Mouse (Mus musculus) heart, embryonic 12.5 days (tissue): ENCODE measurements around the gene Hist1h3d. TPM values are rescaled to one million over a fixed set of nuclear protein-coding genes. Genes with fewer than 3 reads are reported as not detected.
A peak's percentile ranks its signal among the peaks of the same experiment; 100 is the strongest.
"Not testable (repeated sequence)": the region's sequence is repeated elsewhere in the genome, so short reads cannot be mapped to it uniquely, and the experiment has no call there.

Source experiments
- ATAC-seq: fragments of 200-750 bp; cut with Nextera tagmentation; 2 replicates; pipeline ENCODE4 v1.8.0; 2017; ENCODE audit warnings: moderate TSS enrichment, moderate library complexity; ENCODE audit not compliant: insufficient number of reproducible peaks, low FRiP score
- H3K27ac ChIP-seq: fragments of 300-500 bp; sonication (generic); 2 replicates; pipeline ENCODE4 v1.5.1; 2016; ENCODE audit warnings: mild to moderate bottlenecking, moderate library complexity; ENCODE audit not compliant: poor library complexity, severe bottlenecking
- H3K27me3 ChIP-seq: fragments of 300-500 bp; sonication (generic); replicated peaks from 2 replicates; pipeline ENCODE4 v1.6.1; 2016; ENCODE audit warnings: mild to moderate bottlenecking, moderate library complexity
- H3K36me3 ChIP-seq: fragments of 300-500 bp; sonication (generic); 2 replicates; pipeline ENCODE4 v1.6.1; 2016; ENCODE audit warnings: mild to moderate bottlenecking, moderate library complexity
- H3K4me1 ChIP-seq: fragments of 300-500 bp; sonication (generic); replicated peaks from 2 replicates; pipeline ENCODE4 v1.6.1; 2016; ENCODE audit warnings: mild to moderate bottlenecking
- H3K4me2 ChIP-seq: fragments of 300-500 bp; sonication (generic); 2 replicates; pipeline ENCODE4 v1.6.1; 2016; ENCODE audit warnings: mild to moderate bottlenecking, moderate library complexity
- H3K4me3 ChIP-seq: fragments of 300-500 bp; sonication (generic); 2 replicates; pipeline ENCODE4 v1.5.1; 2016; ENCODE audit warnings: mild to moderate bottlenecking
- H3K9ac ChIP-seq: fragments of 300-500 bp; sonication (generic); 2 replicates; pipeline ENCODE4 v1.6.1; 2016; ENCODE audit warnings: mild to moderate bottlenecking, moderate library complexity
- H3K9me3 ChIP-seq: fragments of 300-500 bp; sonication (generic); replicated peaks from 2 replicates; pipeline ENCODE4 v1.6.1; 2016; ENCODE audit warnings: mild to moderate bottlenecking, moderate library complexity
- WGBS: fragments of 180-500 bp; shearing (Covaris S2); methylation state at CpG from one replicate; pipeline ENCODE4 v1.1.7; 2016; 5-methylcytosine and 5-hydroxymethylcytosine counted together
- polyA plus RNA-seq: library from polyadenylated mRNA; unstranded; fragments of >200 nt; fragmentation: Nextera tagmentation; extraction: Ambion mirVana; gene quantifications from 2 replicates; pipeline ENCODE4 v1.2.1, GENCODE M21; 2016

The Hist1h3d gene
- polyA plus RNA-seq, 1 experiment from 2014 or later, result 1.4 TPM

DNA sequence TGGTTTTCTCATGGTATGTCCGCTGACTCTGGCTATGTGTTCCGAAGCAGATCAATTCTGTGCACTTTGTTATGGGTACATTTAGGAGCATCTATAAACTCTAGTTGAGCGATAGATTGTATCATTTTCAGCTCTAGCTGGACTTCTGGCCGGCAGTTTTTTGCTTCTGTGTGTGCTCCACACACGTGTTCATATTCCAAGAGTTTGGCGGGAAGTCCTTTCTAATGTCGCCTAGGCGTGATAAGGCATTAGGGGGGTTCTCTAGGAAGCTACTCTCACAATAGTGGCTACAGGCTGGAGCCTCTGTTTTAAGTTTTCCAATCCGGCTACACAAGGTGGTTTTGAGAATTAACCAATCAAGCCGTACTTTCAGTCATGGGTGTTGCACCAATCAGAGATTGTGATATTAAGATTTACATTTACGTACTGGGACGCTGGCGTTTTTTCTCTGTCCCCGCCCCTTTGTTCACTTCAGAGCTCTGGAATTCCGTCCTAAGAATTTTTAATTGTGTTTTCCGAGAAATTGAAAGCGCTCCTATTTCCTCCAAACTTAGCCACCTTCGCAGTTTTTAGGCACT is 19.6 kb upstream of the Hist1h3d start:
- Histone ChIP-seq H3K27ac (peak overlapping the region; percentile 99), H3K4me1 (peaks cover 5% of the 10 kb centered on the region; the same call in 1 of the 2 replicates), H3K4me2 (peak overlapping the region; percentile 100), H3K4me3 (peak overlapping the region; percentile 71), H3K36me3 (no peaks in the 10 kb centered on the region), H3K9me3 (no peaks in the 10 kb centered on the region), H3K9ac (peak overlapping the region; percentile 98), H3K27me3 (no peaks in the 10 kb centered on the region)
- WGBS, result under 1% methylated on average over 18 of the region's 18 CpGs
- peak; percentile 69 for ATAC-seq

DNA sequence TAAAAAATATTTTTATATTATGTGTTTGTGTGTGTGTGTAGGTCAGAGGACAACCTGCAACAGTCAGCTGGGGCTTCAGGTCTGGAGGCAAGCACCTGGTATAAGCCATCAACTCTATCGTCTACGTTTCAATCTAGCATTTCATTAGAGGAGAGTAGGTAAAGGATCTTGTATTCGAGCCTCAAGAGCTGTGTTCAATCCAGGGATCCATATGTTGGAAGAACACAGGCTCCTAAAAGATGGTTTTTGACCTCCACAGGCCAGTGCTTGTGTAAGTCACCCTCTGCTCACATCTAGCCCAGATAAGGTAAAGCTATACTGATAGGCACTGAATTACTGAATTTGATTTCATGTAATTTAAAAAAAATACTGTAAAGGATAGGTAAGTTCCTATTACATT is 18.7 kb upstream of the Hist1h3d start:
- Histone ChIP-seq H3K27ac (peak overlapping the region; percentile 43; the same call in 1 of the 2 replicates), H3K9ac (no peak overlapping the region), H3K4me1 (peaks cover 5% of the 10 kb centered on the region; the same call in 1 of the 2 replicates), H3K4me2 (peak overlapping the region; percentile 34; the same call in 1 of the 2 replicates), H3K36me3 (no peaks in the 10 kb centered on the region), H3K4me3 (no peak overlapping the region), H3K9me3 (no peaks in the 10 kb centered on the region), H3K27me3 (no peaks in the 10 kb centered on the region)
- 71% methylated on average over 3 of the region's 3 CpGs for WGBS
- ATAC-seq, result no peak

DNA sequence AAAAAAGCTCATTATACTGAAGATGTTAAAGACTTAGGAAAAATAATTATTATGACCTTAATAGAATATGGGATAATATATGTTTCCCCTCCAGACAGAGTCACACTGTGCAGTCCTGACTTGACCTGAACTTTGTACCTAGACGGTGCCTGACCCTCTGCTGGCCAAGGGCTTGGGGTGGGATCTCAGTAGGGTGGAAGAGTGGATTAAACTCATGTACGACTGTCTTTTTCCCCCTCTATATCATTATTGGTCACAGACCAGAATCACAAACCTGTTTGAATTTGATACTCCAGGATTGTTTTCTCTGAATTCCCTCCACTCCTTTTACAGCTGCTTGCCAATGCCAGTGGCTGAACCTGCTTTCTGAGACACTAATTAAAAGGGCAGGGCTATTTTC is 14.9 kb upstream of the Hist1h3d start:
- not testable (repeated sequence) for H3K36me3 ChIP-seq, H3K4me1 ChIP-seq, H3K4me3 ChIP-seq, ATAC-seq, H3K9me3 ChIP-seq, H3K27me3 ChIP-seq, H3K9ac ChIP-seq
- H3K27ac ChIP-seq, result peak overlapping the region; percentile 38; the same call in 1 of the 2 replicates
- H3K4me2 ChIP-seq, result peak overlapping the region; percentile 40
- 38% methylated on average over 2 of the region's 2 CpGs for WGBS

DNA sequence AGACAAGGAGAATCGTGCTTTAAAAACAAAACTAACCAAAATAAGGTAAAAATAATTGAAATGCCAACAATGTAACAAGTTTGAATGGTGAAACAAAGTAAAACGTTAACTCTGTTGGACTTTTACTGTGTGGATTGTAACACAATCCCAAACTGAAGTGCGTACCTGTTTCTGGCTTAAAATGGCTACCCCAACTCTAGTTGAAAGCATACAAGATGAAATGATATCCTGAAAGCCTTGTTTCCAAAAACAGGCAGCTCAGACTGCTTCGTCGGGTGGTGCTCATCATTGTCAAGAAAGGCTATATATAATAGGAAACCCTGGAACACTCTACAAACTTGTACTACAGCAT is 14.1 kb upstream of the Hist1h3d start:
- not testable (repeated sequence) for H3K27me3 ChIP-seq, H3K36me3 ChIP-seq, ATAC-seq, H3K9me3 ChIP-seq, H3K4me1 ChIP-seq
- Histone ChIP-seq H3K27ac (peak overlapping the region; percentile 98), H3K4me3 (peak overlapping the region; percentile 52), H3K4me2 (peak overlapping the region; percentile 78), H3K9ac (peak overlapping the region; percentile 73)
- WGBS, result 0% methylated on average over 2 of the region's 5 CpGs

DNA sequence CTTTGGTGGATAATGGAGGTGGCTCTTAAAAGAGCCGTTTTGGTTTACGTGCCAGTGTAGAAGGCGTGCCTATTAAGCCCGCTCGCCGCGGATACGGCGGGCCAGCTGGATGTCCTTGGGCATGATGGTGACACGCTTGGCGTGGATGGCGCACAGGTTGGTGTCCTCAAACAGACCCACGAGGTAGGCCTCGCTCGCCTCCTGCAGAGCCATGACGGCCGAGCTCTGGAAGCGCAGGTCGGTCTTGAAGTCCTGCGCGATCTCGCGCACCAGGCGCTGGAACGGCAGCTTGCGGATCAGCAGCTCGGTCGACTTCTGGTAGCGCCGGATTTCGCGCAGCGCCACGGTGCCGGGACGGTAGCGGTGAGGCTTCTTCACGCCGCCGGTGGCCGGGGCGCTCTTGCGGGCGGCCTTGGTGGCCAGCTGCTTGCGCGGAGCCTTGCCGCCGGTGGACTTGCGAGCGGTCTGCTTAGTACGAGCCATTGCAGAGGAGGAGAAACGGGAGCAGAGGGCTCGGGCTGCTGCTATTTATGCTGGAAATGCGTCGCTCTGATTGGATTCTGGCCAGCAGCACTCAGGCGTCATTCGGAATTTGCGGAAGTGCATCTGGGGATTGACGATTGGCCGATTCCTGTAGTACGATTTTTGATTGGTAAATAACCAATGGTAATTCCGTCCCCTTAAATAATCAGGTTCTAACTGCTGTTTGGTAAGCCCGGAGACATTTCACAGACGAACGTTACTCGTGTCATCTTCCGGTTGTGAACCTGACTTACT is 13.5 kb upstream of the Hist1h3d start, which contains the start of gene Hist1h3e:
TSS of gene Hist1h3e (minus strand) at position 487 of the 777 bp plus-strand sequence.
- Histone ChIP-seq H3K4me3 (peak within 1 kb of the TSS; percentile 52), H3K27ac (peak within 1 kb of the TSS; percentile 98), H3K4me2 (peak within 1 kb of the TSS; percentile 78), H3K9ac (peak within 1 kb of the TSS; percentile 73)
- H3K36me3 ChIP-seq, H3K4me1 ChIP-seq, H3K27me3 ChIP-seq, H3K9me3 ChIP-seq: not testable (repeated sequence)
- under 1% methylated on average over 67 of the region's 67 CpGs for WGBS
- ATAC-seq, result peak; percentile 93

DNA sequence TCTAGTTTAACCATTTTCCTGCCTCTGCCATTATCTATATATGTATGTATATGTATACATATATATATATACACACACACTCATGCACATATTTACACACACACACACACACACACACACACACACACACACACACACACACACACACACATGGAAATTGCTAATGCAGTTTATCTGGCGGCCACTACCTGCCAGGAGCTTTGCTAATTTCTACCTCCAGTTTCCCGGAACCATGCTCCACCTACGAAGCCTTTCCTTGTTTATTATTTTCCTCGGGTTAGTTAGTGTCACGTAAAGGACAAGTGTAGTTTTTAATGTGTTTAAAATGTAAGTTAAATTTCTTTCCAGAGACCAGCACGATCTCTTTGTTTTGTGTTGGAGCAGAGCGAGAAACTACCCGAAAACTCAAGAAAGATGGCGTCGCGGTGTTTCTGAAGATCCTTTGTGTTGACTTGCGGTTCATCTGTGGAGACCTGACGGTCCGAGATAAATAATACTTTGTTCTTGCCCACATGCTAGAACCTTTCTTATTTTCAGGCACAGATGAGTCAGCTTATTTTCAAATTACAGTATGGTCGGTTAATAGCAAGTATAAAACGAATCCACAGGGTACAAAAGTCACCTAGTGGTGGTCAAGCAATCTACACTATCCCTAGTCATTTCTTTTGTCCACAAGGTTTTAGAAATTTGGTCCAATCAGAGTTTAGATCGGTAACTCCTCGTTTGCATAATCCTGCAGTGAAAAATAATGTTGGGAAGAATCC is 12.7 kb upstream of the Hist1h3d start:
- peak; percentile 56 for ATAC-seq
- 6% methylated on average over 18 of the region's 18 CpGs for WGBS
- no peaks in the 10 kb centered on the region for H3K36me3 ChIP-seq

DNA sequence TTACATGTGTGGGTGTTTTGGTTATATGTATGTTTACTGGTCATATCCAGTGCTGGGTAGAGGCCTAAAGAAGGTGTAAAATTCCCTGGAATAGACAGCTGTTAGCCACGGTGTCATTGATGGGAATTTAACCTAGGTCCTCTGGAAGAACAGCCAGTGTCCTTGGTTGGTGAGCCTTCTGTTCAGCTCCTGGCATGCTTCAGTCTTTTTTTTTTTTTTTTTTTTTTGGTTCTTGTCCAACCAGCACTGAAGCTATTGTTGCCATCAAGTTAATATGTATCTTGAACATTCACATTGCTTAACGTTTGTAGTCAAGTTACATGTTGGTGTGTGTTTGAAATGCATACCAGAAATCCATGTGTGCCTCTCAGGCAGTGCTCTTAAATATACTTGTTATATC is 11.1 kb upstream of the Hist1h3d start:
- Histone ChIP-seq H3K36me3 (no peaks in the 10 kb centered on the region), H3K4me3 (no peak overlapping the region), H3K4me1 (no peaks in the 10 kb centered on the region), H3K27ac (no peak overlapping the region), H3K4me2 (no peak overlapping the region), H3K9me3 (no peaks in the 10 kb centered on the region), H3K27me3 (no peaks in the 10 kb centered on the region), H3K9ac (no peak overlapping the region)
- ATAC-seq, result no peak
- WGBS, result 91% methylated on average over 2 of the region's 2 CpGs

More for the DNA sequence above, 12.7 kb upstream of the Hist1h3d start:
- Histone ChIP-seq H3K9me3 (no peaks in the 10 kb centered on the region), H3K27ac (peak overlapping the region; percentile 98), H3K27me3 (no peaks in the 10 kb centered on the region), H3K4me2 (peak overlapping the region; percentile 78), H3K9ac (peak overlapping the region; percentile 62; the same call in 1 of the 2 replicates), H3K4me3 (peak overlapping the region; percentile 52), H3K4me1 (no peaks in the 10 kb centered on the region)

DNA sequence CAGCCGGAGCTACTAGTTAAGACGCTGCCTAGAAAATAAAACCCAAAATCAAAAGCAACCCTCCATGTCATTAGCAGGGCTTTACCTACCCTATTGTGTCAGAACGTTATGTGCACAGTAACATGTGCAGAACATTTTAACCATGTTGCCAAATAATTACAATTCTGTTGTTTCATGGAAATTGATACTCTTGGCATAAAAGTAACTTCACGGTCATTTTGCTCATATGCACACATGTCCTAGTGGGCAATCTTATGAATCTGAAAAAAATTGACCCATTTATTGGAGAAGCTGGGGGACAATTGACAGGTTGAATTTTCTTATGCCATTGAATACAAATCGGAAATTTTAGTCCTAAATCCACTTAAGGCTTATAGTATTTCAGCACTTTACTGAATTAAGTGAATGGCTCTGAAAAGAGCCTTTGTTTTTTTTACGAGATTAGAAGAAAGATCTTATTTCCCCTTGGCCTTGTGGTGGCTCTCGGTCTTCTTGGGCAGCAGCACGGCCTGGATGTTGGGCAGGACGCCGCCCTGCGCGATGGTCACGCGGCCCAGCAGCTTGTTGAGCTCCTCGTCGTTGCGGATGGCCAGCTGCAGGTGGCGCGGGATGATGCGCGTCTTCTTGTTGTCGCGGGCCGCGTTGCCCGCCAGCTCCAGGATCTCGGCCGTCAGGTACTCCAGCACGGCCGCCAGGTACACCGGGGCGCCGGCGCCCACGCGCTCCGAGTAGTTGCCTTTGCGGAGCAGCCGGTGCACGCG is 5.1 kb upstream of the Hist1h3d start:
- not testable (repeated sequence) for ATAC-seq, H3K36me3 ChIP-seq, H3K4me1 ChIP-seq, H3K27me3 ChIP-seq, H3K9me3 ChIP-seq
- peak overlapping the region; percentile 67; the same call in 1 of the 2 replicates for H3K9ac ChIP-seq
- H3K4me2 ChIP-seq, result peak overlapping the region; percentile 70
- peak overlapping the region; percentile 97 for H3K27ac ChIP-seq
- 3% methylated on average over 23 of the region's 41 CpGs for WGBS
- peak overlapping the region; percentile 60 for H3K4me3 ChIP-seq

DNA sequence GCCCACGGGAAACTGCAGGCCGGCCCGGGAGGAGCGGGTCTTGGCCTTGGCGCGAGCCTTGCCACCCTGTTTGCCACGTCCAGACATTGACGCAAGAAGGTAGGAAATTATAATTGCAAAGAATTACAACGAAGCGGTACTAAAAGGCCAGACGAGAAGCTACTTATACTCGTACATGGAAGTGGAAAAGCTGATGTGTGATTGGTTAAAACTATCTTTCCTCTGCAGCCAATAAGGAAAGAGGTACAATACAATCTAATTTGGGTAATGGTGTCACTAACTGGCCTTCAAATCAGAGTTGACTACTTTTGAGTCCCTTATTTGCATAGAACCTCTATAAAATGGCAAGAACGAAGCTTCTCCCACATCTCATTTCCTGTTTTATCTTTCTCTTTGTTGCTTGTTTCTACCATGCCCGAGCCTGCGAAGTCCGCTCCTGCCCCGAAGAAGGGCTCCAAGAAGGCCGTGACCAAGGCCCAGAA is 4.5 kb upstream of the Hist1h3d start, which contains the start of the genes Hist1h2ae and Hist1h2bg:
TSS of gene Hist1h2ae (minus strand) at position 199 of the 482 bp plus-strand sequence.
TSS of gene Hist1h2bg (plus strand) at position 375 of the 482 bp plus-strand sequence.
- H3K27me3 ChIP-seq, result no peaks in the 10 kb centered on the region
- no peaks in the 10 kb centered on the region for H3K9me3 ChIP-seq
- H3K4me1 ChIP-seq, result peaks cover 8% of the 10 kb centered on the region
- peak; percentile 86 for ATAC-seq
- no peaks in the 10 kb centered on the region for H3K36me3 ChIP-seq
- H3K4me3 ChIP-seq, result peak within 1 kb of the TSS; percentile 60
- H3K9ac ChIP-seq, result peak within 1 kb of the TSS; percentile 81
- 0% methylated on average over 18 of the region's 18 CpGs for WGBS
- H3K27ac ChIP-seq, result peak within 1 kb of the TSS; percentile 97
- peak within 1 kb of the TSS; percentile 70 for H3K4me2 ChIP-seq

DNA sequence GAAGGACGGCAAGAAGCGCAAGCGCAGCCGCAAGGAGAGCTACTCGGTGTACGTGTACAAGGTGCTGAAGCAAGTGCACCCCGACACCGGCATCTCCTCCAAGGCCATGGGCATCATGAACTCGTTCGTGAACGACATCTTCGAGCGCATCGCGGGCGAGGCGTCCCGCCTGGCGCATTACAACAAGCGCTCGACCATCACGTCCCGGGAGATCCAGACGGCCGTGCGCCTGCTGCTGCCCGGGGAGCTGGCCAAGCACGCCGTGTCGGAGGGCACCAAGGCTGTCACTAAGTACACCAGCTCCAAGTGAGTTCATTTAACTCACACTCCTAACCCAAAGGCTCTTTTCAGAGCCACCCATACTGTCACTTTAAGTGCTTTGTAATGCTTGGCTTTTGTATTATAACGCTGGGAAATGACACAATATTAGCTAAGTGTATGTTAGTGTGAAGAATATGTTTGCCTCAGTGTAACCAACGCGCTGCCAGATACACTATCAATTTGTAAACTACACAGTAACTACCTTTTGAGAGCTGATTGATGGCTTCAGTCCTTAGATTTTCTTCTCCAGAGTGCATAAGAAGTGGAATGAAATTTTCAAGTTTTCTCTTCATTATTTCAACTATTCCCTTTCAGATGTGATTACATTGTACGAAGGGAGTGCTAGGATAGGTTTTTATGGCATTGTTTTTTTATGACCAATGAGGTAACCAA is 3.9 kb upstream of the Hist1h3d start:
- Histone ChIP-seq H3K4me1 (peaks cover 12% of the 10 kb centered on the region), H3K9ac (peak overlapping the region; percentile 81), H3K4me2 (peak overlapping the region; percentile 68), H3K27ac (peak overlapping the region; percentile 94), H3K4me3 (peak overlapping the region; percentile 60)
- H3K9me3 ChIP-seq, H3K27me3 ChIP-seq, ATAC-seq, H3K36me3 ChIP-seq: not testable (repeated sequence)
- WGBS, result under 1% methylated on average over 13 of the region's 34 CpGs
